Comparison of ENCODE assay signal across 18 mouse cellular contexts in genomic region chr2:14447322-14447721, GRCm38 (mm10). TPM values are rescaled to one million over a fixed set of nuclear protein-coding genes. Genes with fewer than 3 reads are reported as not detected.
"Had no signal": no experiment of that assay in that cellular context is flagged by ENCODE, and none has a peak within 500 bp of the region (broad histone marks: within the 10 kb centered on the region; RNA-seq: fewer than 3 reads in every experiment).

No protein-coding gene starts in this region.

- H3K4me2 ChIP-seq: intestine, embryonic 15.5 days; liver, embryonic 13.5 days; midbrain, embryonic 12.5 days; midbrain, embryonic 15.5 days; neural tube, embryonic 12.5 days; stomach, embryonic 15.5 days had no signal

- H3K4me3 ChIP-seq: intestine, embryonic 15.5 days; left cerebral cortex, adult 2 months; liver, embryonic 13.5 days; midbrain, embryonic 12.5 days; midbrain, embryonic 15.5 days; neural tube, embryonic 12.5 days; stomach, embryonic 15.5 days had no signal

- H3K36me3 ChIP-seq: intestine, embryonic 15.5 days; liver, embryonic 13.5 days; midbrain, embryonic 12.5 days; midbrain, embryonic 15.5 days; neural tube, embryonic 12.5 days; stomach, embryonic 15.5 days had no signal

- H3K4me1 ChIP-seq: intestine, embryonic 15.5 days; liver, embryonic 13.5 days; midbrain, embryonic 12.5 days; midbrain, embryonic 15.5 days; neural tube, embryonic 12.5 days; stomach, embryonic 15.5 days had no signal

- H3K9me3 ChIP-seq: intestine, embryonic 15.5 days; liver, embryonic 13.5 days; midbrain, embryonic 12.5 days; midbrain, embryonic 15.5 days; neural tube, embryonic 12.5 days; stomach, embryonic 15.5 days had no signal

- H3K9ac ChIP-seq: intestine, embryonic 15.5 days; liver, embryonic 13.5 days; midbrain, embryonic 12.5 days; midbrain, embryonic 15.5 days; neural tube, embryonic 12.5 days; stomach, embryonic 15.5 days had no signal

- ATAC-seq: hindbrain, embryonic 16.5 days; intestine, embryonic 15.5 days; midbrain, embryonic 15.5 days had no signal

- DNase-seq: kidney, adult 18-20 months; kidney, postnatal 10 days; layer of hippocampus, postnatal 36 days; liver, embryonic 13.5 days; retina, postnatal 1 day; right cerebral cortex, postnatal 25 days; spleen, adult 18-20 months; thymus, postnatal 25 days had no signal

- H3K27ac ChIP-seq: intestine, embryonic 15.5 days; left cerebral cortex, adult 2 months; liver, embryonic 13.5 days; macrophage; midbrain, embryonic 12.5 days; midbrain, embryonic 15.5 days; neural tube, embryonic 12.5 days; stomach, embryonic 15.5 days had no signal

- H3K27me3 ChIP-seq: intestine, embryonic 15.5 days; liver, embryonic 13.5 days; midbrain, embryonic 12.5 days; midbrain, embryonic 15.5 days; neural tube, embryonic 12.5 days; stomach, embryonic 15.5 days had no signal

RNA-seq across cellular contexts. Expression of gene Slc39a12, which starts 59.2 kb away (rescaled TPM):
- polyA plus RNA-seq: intestine, embryonic 15.5 days; kidney, embryonic 14.5 days; liver, embryonic 13.5 days; thymus, postnatal 0 days had no signal
